Mouse (Mus musculus) lung, postnatal 4 days (tissue): ENCODE results near the gene Bcl7b.
"Not testable (repeated sequence)": the region's sequence is repeated elsewhere in the genome, so short reads cannot be mapped to it uniquely, and the experiment has no call there.

Experiments
- DNase-seq, 2 experiments: peaks; one replicate each; pipeline ENCODE4 v3.0.0; 2021

Gene Bcl7b

GRCm38 (mm10) chr5:135220941-135221340, 52.9 kb downstream of the Bcl7b start:
- DNase-seq, result no peak

- no peak for DNase-seq
These were observed 54.0 kb downstream of the Bcl7b start for GRCm38 (mm10) chr5:135222066-135222465.

GRCm38 (mm10) chr5:135224169-135224568, 56.1 kb downstream of the Bcl7b start:
- DNase-seq, result no peak

- DNase-seq, result not testable (repeated sequence)
These were observed 57.8 kb downstream of the Bcl7b start for GRCm38 (mm10) chr5:135225879-135226278.

- DNase-seq, result no peak
These were observed 62.1 kb downstream of the Bcl7b start for GRCm38 (mm10) chr5:135230186-135230585.
